Mouse (Mus musculus) colon, adult 2 months (tissue): ENCODE measurements around the gene Lce1k. TPM values are rescaled to one million over a fixed set of nuclear protein-coding genes. Genes with fewer than 3 reads are reported as not detected.

ENCODE experiments used
- polyA plus RNA-seq: library from polyadenylated mRNA; depleted of rRNA; stranded (reverse); fragments of >200 nt; gene quantifications from 2 replicates; pipeline ENCODE4 v1.2.3, GENCODE M21; 2012; rRNA removed

Gene Lce1k
- not detected in 2 replicates for polyA plus RNA-seq

DNA sequence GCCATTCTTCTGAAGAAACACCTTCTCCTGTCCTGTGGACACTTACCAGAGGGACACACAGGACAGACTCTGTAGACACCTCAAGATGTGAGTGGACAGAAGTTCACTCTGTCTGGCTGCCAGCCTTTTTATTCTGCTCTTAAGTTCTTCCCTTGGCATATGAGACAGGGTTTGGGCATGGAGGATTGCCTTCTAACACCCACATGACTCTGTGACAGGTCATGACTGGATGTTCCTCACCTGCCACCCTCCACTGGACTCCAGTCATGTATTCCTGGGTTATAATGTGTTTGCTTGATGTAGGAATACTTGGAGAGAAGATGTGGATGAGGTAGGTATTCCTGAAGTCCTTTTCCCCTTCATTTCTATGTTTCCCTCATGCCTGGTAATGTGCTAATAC lies at the start of gene Lce1k:
Lce1k (minus strand) TSS at position 101 of the 400 bp plus-strand sequence.

DNA sequence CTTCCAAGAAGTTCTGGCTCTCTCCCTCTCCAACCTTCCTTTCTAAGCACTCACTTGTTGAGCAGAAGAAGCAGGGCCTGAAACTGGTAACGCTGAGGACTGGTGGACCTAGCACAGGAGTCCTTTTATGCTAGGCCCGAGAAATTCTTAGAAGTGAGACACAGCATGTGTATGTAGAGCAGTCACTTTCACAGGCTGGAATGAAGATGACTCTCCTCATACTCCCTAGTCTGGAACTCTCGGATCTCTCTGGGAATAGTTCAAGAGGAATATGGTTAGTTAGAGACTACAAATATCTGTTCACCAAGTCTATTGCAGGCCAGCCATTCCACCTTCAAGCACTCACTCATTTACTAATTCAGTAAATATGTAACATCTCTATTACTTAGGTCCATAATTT lies 43.5 kb upstream of the Lce1k start, which contains the start of gene Lce1l:
Lce1l (minus strand) TSS at position 101 of the 400 bp plus-strand sequence.

DNA sequence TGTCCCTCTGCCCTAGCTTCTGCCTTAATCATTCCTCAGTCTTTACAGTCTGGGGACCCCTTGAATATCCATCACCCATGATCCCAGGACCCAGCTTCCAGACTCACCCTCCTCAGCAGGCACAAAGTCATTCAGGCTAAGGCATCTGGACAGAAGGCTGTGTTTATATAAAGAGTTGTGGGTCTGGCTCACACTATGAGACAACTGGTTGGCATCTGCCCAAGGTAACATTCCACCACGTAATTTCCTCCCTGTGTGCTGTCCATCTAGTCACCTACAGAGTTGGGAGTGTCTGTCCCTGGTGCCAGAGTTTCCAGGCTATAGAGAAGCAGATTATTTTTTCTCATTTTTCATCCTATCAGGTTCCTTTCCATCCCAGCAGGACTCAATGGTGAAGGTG lies 19.4 kb upstream of the Lce1k start, which contains the start of gene Kprp:
Kprp (minus strand) TSS at position 140 of the 400 bp plus-strand sequence.

DNA sequence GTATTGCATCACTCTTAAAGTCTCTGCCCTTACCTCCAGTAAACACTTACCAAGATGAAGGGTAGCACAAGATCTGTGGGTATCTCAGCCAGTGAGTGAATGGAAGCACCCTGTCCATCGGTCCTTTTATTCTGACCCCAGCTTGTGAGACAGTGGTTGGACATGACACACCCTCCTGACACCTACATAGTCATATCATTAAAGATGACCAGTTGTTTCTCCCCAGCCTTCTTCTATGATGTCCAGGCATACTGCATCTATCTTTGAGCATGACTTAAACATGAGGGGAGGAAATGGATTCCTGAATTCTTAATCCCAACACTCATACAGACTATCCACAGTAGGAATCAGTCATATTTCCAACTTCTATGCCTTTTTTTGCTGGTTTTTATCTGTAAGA lies 17.3 kb downstream of the Lce1k start, which contains the start of gene Lce1j:
Lce1j (minus strand) TSS at position 101 of the 400 bp plus-strand sequence.

DNA sequence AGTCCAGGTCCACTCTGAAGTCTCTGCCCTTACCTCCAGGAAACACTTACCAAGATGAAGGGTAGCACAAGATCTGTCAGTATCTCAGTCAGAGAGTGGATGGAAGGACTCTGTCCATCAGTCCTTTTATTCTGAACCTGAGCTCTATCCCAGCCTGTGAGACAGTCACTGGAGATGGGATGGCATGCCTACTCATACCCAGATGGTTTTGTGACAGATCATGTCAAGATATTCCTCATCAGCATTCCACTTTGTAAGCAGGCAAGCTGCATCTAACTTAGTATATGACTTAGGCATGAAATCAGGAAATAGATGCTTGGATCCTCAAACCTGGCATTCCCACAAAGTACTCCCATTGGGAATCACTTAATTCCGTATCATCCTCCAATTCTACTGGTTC lies 28.9 kb downstream of the Lce1k start, which contains the start of gene Lce1i:
Lce1i (minus strand) TSS at position 101 of the 400 bp plus-strand sequence.

DNA sequence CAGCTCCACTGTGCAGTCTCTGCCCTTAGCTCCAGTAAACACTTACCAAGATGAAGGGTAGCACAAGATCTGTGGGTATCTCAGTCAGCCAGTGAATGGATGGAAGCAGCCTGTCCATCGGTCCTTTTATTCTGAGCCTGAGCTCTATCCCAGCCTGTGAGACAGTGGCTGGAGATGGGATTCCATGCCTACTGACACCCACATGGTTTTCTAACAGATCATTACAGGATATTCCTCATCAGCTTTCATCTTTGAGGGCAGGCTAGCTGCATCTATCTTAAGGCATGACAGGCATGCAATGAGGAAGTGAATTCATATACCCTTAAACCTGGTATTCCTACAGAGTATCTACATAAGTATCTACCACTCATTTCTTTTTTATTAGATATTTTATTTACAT lies 42.7 kb downstream of the Lce1k start, which contains the start of gene Lce1h:
Lce1h (minus strand) TSS at position 101 of the 400 bp plus-strand sequence.

Other genes starting within 250 kb of the Lce1k start
- gene Ivl, start 234.2 kb downstream of the Lce1k start, polyA plus RNA-seq = not detected in 2 replicates
- gene Smcp, start 218.9 kb downstream of the Lce1k start, polyA plus RNA-seq = not detected in 2 replicates
- gene 2210017I01Rik, start 200.4 kb downstream of the Lce1k start, polyA plus RNA-seq = not detected in 2 replicates
- gene Lce6a, start 186.2 kb downstream of the Lce1k start, polyA plus RNA-seq = not detected in 2 replicates
- not detected in 2 replicates for gene Lce1a1, start 159.6 kb downstream of the Lce1k start, polyA plus RNA-seq
- gene Lce1b, start 151.0 kb downstream of the Lce1k start, polyA plus RNA-seq = not detected in 2 replicates
- not detected in 2 replicates for gene Lce1a2, start 137.6 kb downstream of the Lce1k start, polyA plus RNA-seq
- not detected in 2 replicates for gene Lce1c, start 128.6 kb downstream of the Lce1k start, polyA plus RNA-seq
- gene Lce1d, start 120.7 kb downstream of the Lce1k start, polyA plus RNA-seq = not detected in 2 replicates
- not detected in 2 replicates for gene Lce1e, start 98.8 kb downstream of the Lce1k start, polyA plus RNA-seq
- not detected in 2 replicates for gene Lce1f, start 87.5 kb downstream of the Lce1k start, polyA plus RNA-seq
- not detected in 2 replicates for gene Gm38119, start 68.8 kb downstream of the Lce1k start, polyA plus RNA-seq
- not detected in 2 replicates for gene Lce1g, start 55.6 kb downstream of the Lce1k start, polyA plus RNA-seq
- gene Lce1h, start 42.8 kb downstream of the Lce1k start, polyA plus RNA-seq = not detected in 2 replicates
- gene Lce1i, start 29.0 kb downstream of the Lce1k start, polyA plus RNA-seq = not detected in 2 replicates
- gene Lce1j, start 17.4 kb downstream of the Lce1k start, polyA plus RNA-seq = not detected in 2 replicates
- not detected in 2 replicates for gene Kprp, start 19.4 kb upstream of the Lce1k start, polyA plus RNA-seq
- gene Lce1l, start 43.4 kb upstream of the Lce1k start, polyA plus RNA-seq = not detected in 2 replicates
- gene 2310050C09Rik, start 62.3 kb upstream of the Lce1k start, polyA plus RNA-seq = not detected in 2 replicates
- gene Lce3a, start 118.3 kb upstream of the Lce1k start, polyA plus RNA-seq = not detected in 2 replicates
- not detected in 2 replicates for gene Lce3b, start 125.1 kb upstream of the Lce1k start, polyA plus RNA-seq
- gene Lce3c, start 136.6 kb upstream of the Lce1k start, polyA plus RNA-seq = not detected in 2 replicates
- not detected in 2 replicates for gene Lce3d, start 149.5 kb upstream of the Lce1k start, polyA plus RNA-seq
- gene Lce3e, start 159.2 kb upstream of the Lce1k start, polyA plus RNA-seq = not detected in 2 replicates
- not detected in 2 replicates for gene Lce3f, start 184.3 kb upstream of the Lce1k start, polyA plus RNA-seq
- not detected in 2 replicates for gene Crct1, start 207.8 kb upstream of the Lce1k start, polyA plus RNA-seq
- not detected in 2 replicates for gene Lce1m, start 211.2 kb upstream of the Lce1k start, polyA plus RNA-seq